In the genomic region with DNA sequence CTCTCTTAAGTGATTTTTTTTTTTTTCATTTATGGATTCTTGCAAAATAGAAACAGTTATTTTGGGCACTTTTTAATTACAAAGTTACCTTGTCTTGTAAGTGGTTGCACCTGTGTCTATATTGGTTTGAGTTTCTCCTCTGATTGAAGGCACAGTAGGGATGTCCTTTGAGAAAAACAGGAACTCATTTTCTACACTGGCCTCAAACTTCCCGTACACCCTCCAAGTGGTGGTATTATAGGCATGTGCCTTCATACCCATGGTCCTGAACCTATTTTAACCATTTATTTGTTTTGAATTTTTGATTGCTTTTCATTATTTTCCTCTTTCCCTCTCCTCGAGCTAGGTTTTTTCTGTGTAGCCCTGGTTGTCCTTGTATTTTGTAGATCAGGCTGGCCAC, we compare ENCODE assay signal across 28 mouse cellular contexts. TPM values are rescaled to one million over a fixed set of nuclear protein-coding genes. Genes with fewer than 3 reads are reported as not detected.
DNase-seq lines count a peak whose midpoint lies in the region; ATAC-seq and TF ChIP-seq lines count a peak whose summit lies in the region.
"Had no signal": no experiment of that assay in that cellular context is flagged by ENCODE, and none has a peak within 500 bp of the region (broad histone marks: within the 10 kb centered on the region; RNA-seq: fewer than 3 reads in every experiment).

No protein-coding gene starts in this region.

- no peaks in the 10 kb centered on the region for H3K9me3 ChIP-seq in hindbrain, postnatal 0 days (ENCODE audit: low read length)
- no peaks in the 10 kb centered on the region for H3K9me3 ChIP-seq in midbrain, embryonic 14.5 days (ENCODE audit: control insufficient read depth, low read length)
- H3K9me3 ChIP-seq: embryonic facial prominence, embryonic 13.5 days; embryonic facial prominence, embryonic 15.5 days; forebrain, embryonic 10.5 days; forebrain, embryonic 12.5 days; G1E had no signal

- peak; percentile 36 for DNase-seq in splenic B cell, adult 2 months (ENCODE audit: low read depth, low spot score)
- no peak for DNase-seq in cerebellum, postnatal 36 days
- no peak for DNase-seq in lung, postnatal 10 days
- no peak for DNase-seq in hindbrain, postnatal 0 days (ENCODE audit: low spot score)
- DNase-seq in midbrain, embryonic 14.5 days: no peak
- DNase-seq: adrenal gland, adult 2 months; adrenal gland, postnatal 10 days; adrenal gland, postnatal 25 days; B cell, adult 2 months; cerebellum, adult 11 months; cerebellum, adult 18-20 months; cerebellum, adult 8-10 months; cerebellum, adult 9-11 months; cerebellum, postnatal 14 days; embryo, embryonic 11 days had no signal

- no peak overlapping the region for H3K9ac ChIP-seq in hindbrain, postnatal 0 days (replicated peaks; ENCODE audit: low read length)
- H3K9ac ChIP-seq in midbrain, embryonic 14.5 days (replicated peaks; ENCODE audit: low read length): no peak overlapping the region
- H3K9ac ChIP-seq: embryonic facial prominence, embryonic 13.5 days; embryonic facial prominence, embryonic 15.5 days; forebrain, embryonic 12.5 days had no signal

- H3K4me3 ChIP-seq in hindbrain, postnatal 0 days (ENCODE audit: low read length): no peak overlapping the region
- H3K4me3 ChIP-seq in midbrain, embryonic 14.5 days (replicated peaks; ENCODE audit: low read depth, low read length): no peak overlapping the region
- H3K4me3 ChIP-seq: embryonic facial prominence, embryonic 13.5 days; embryonic facial prominence, embryonic 15.5 days; erythroblast, embryonic 14.5 days; forebrain, embryonic 10.5 days; forebrain, embryonic 12.5 days had no signal

- no peak overlapping the region for H3K4me2 ChIP-seq in hindbrain, postnatal 0 days (ENCODE audit: low read depth, low read length)
- H3K4me2 ChIP-seq in midbrain, embryonic 14.5 days (ENCODE audit: low read length): no peak overlapping the region
- H3K4me2 ChIP-seq: embryonic facial prominence, embryonic 13.5 days; embryonic facial prominence, embryonic 15.5 days; forebrain, embryonic 12.5 days had no signal

- TF ChIP-seq CTCF in hindbrain, postnatal 0 days (IDR thresholded peaks at IDR 0.05; ENCODE audit: low read depth): no peak

- H3K36me3 ChIP-seq in splenic B cell, adult 2 months (ENCODE audit: control insufficient read depth, insufficient read depth, low read length, poor library complexity, severe bottlenecking): no peaks in the 10 kb centered on the region
- H3K36me3 ChIP-seq in hindbrain, postnatal 0 days (ENCODE audit: insufficient read depth, low read length): no peaks in the 10 kb centered on the region
- no peaks in the 10 kb centered on the region for H3K36me3 ChIP-seq in midbrain, embryonic 14.5 days (ENCODE audit: control insufficient read depth, insufficient read depth, low read length)

- H3K27ac ChIP-seq in hindbrain, postnatal 0 days: no peak overlapping the region
- no peak overlapping the region for H3K27ac ChIP-seq in midbrain, embryonic 14.5 days (replicated peaks; ENCODE audit: low read depth, low read length)
- H3K27ac ChIP-seq: embryonic facial prominence, embryonic 13.5 days; embryonic facial prominence, embryonic 15.5 days; forebrain, embryonic 10.5 days; forebrain, embryonic 12.5 days had no signal

- 96% methylated on average over 2 of the region's 2 CpGs for WGBS in hindbrain, postnatal 0 days
- 95% methylated on average over 2 of the region's 2 CpGs for WGBS in midbrain, embryonic 14.5 days

- peaks cover 6% of the 10 kb centered on the region; the same call in 1 of the 2 replicates for H3K4me1 ChIP-seq in hindbrain, postnatal 0 days (ENCODE audit: insufficient read depth, low read length)
- peaks cover 5% of the 10 kb centered on the region for H3K4me1 ChIP-seq in midbrain, embryonic 14.5 days (ENCODE audit: control insufficient read depth, insufficient read depth, low read length)

- no peaks in the 10 kb centered on the region for H3K27me3 ChIP-seq in splenic B cell, adult 2 months (ENCODE audit: control insufficient read depth, insufficient read depth, low read length, poor library complexity, severe bottlenecking)
- no peaks in the 10 kb centered on the region for H3K27me3 ChIP-seq in hindbrain, postnatal 0 days (ENCODE audit: insufficient read depth, low read length)
- no peaks in the 10 kb centered on the region for H3K27me3 ChIP-seq in midbrain, embryonic 14.5 days (ENCODE audit: control insufficient read depth, insufficient read depth, low read length)
- H3K27me3 ChIP-seq: CH12.LX; embryonic facial prominence, embryonic 13.5 days; embryonic facial prominence, embryonic 15.5 days; forebrain, embryonic 12.5 days had no signal

- peak; percentile 71 for ATAC-seq in common myeloid progenitor, adult 5-6 weeks (replicated peaks; ENCODE audit: low read depth, poor library complexity, severe bottlenecking)
- ATAC-seq in hematopoietic stem cell, adult 5-6 weeks (replicated peaks in 1 of 2; ENCODE audit: insufficient read depth in 1 of 2, low FRiP score in 2 of 2, low TSS enrichment in 1 of 2, low read depth in 1 of 2, poor library complexity in 2 of 2, severe bottlenecking in 2 of 2): peak; percentile 84 to 88
- ATAC-seq in megakaryocyte progenitor cell, adult 5-6 weeks (replicated peaks; ENCODE audit: poor library complexity): 0 out of 2 replicates have a peak, but pooled peaks have one; percentile 44
- no peak for ATAC-seq in hindbrain, postnatal 0 days
- no peak for ATAC-seq in midbrain, embryonic 14.5 days (ENCODE audit: low FRiP score, low TSS enrichment)
- ATAC-seq: CD4-positive, CD25-positive, alpha-beta regulatory T cell, adult 4 months; forebrain, embryonic 14.5 days; forebrain, embryonic 16.5 days had no signal

RNA-seq across cellular contexts. Expression of a gene that starts 7.2 kb away (rescaled TPM):
- total RNA-seq in common myeloid progenitor, adult 5-6 weeks (2017): 102 and 110 TPM in 2 replicates
- 104 and 115 TPM in 2 replicates for total RNA-seq in hematopoietic stem cell, adult 5-6 weeks (2017)
- total RNA-seq in megakaryocyte progenitor cell, adult 5-6 weeks (2015): 36.4 and 47.8 TPM in 2 replicates
- 33.9 and 63.2 TPM in 2 replicates for total RNA-seq in megakaryocyte progenitor cell, adult 5-6 weeks (2017)
- 23.5 and 27.4 TPM in 2 replicates for total RNA-seq in hindbrain, postnatal 0 days (2014; rRNA removed)
- polyA plus RNA-seq in hindbrain, postnatal 0 days (2015; fragmentation: Nextera tagmentation; extraction: Ambion mirVana): 66.8 and 73.8 TPM in 2 replicates
- polyA plus RNA-seq in midbrain, embryonic 14.5 days (2014; fragmentation: Nextera tagmentation; extraction: Ambion mirVana): 66.9 and 88.1 TPM in 2 replicates

Comparison
In these comparisons a context has a peak if more than half of its experiments do, and no peak if none do; other contexts are left out.
1. ATAC-seq: peak in common myeloid progenitor, adult 5-6 weeks (single experiment), hematopoietic stem cell, adult 5-6 weeks (2 of 2) and megakaryocyte progenitor cell, adult 5-6 weeks (single experiment); none in hindbrain, postnatal 0 days (single experiment) and midbrain, embryonic 14.5 days (single experiment).